Mouse (Mus musculus) myocyte (in vitro differentiated cells): ENCODE data around the gene Fcna.

Experiments used
- MAX ChIP-seq: IDR thresholded peaks from one replicate; pipeline ENCODE4 v1.6.1; 2011; ENCODE audit warnings: low read depth, mild to moderate bottlenecking, control low read depth
- MYOD1 ChIP-seq, 3 experiments: IDR thresholded peaks; one replicate each; pipeline ENCODE4 v1.6.1; 2011; ENCODE audit warnings: control low read depth in 2 of 3, low read depth in 2 of 3, mild to moderate bottlenecking in 2 of 3, moderate library complexity in 1 of 3; ENCODE audit not compliant: insufficient read length in 2 of 3, control insufficient read depth in 1 of 3
- POLR2A ChIP-seq: IDR thresholded peaks from one replicate; pipeline ENCODE4 v1.6.1; 2011; ENCODE audit warnings: low read depth, mild to moderate bottlenecking, control low read depth, moderate library complexity; ENCODE audit not compliant: insufficient read length
- SRF ChIP-seq: IDR thresholded peaks from one replicate; pipeline ENCODE4 v1.6.1; 2011; ENCODE audit warnings: low read depth; ENCODE audit not compliant: control insufficient read depth, insufficient read length
- TCF12 ChIP-seq: IDR thresholded peaks from one replicate; pipeline ENCODE4 v1.6.1; 2011; ENCODE audit warnings: mild to moderate bottlenecking, control low read depth; ENCODE audit not compliant: poor library complexity, insufficient read depth, severe bottlenecking
- USF1 ChIP-seq: IDR thresholded peaks from one replicate; pipeline ENCODE4 v1.6.1; 2011; ENCODE audit warnings: low read depth, mild to moderate bottlenecking, control low read depth, moderate library complexity

- TF ChIP-seq MAX (no peak), SRF (no peak), USF1 (no peak), POLR2A (no peak), MYOD1 (IDR thresholded peaks at IDR 0.05; ENCODE audit: control insufficient read depth in 1 of 3, insufficient read length in 2 of 3, low read depth in 2 of 3) (no peak), TCF12 (no peak)
Observed at GRCm38 (mm10) chr2:25576965-25577891, 50.6 kb downstream of the Fcna start.
